8 mouse cellular contexts compared by ENCODE assay signal in the genomic region with DNA sequence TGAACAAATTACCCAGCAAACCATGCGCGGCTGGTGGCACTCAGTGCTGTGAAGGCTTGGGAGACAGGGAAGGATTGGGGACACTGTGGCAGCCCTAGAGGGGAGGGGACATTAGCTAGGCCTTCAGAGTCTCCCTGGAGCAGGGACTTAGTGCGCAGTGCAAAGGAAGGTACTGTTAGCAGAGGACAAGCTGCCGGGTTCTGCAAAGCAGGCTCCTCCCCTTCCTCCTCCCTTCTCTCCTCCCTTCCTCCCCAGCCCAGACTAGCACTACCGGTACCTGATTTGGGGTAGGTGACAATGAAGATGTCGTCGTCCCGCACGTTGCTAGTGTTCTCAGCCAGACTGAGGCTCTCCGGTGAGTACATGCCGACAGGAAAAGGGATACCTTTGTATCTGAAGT. TPM values are rescaled to one million over a fixed set of nuclear protein-coding genes. Genes with fewer than 3 reads are reported as not detected.
DNase-seq lines count a peak whose midpoint lies in the region; ATAC-seq lines count a peak whose summit lies in the region.

No protein-coding gene starts in this region.

- 29% methylated on average over 11 of the region's 11 CpGs for whole genome bisulfite sequencing in limb, embryonic 10.5 days
- 34% methylated on average over 11 of the region's 11 CpGs for WGBS in neural tube, embryonic 13.5 days

- H3K27me3 ChIP-seq in limb, embryonic 10.5 days (ENCODE audit: low read depth, poor library complexity, severe bottlenecking): peaks cover 9% of the 10 kb centered on the region; the same call in 1 of the 2 replicates
- peaks cover 11% of the 10 kb centered on the region; the same call in 1 of the 2 replicates for H3K27me3 ChIP-seq in neural tube, embryonic 13.5 days

- no peaks in the 10 kb centered on the region for H3K36me3 ChIP-seq in limb, embryonic 10.5 days
- no peaks in the 10 kb centered on the region for H3K36me3 ChIP-seq in neural tube, embryonic 13.5 days

- H3K9ac ChIP-seq in neural tube, embryonic 13.5 days: 0 out of 2 replicates have a peak overlapping the region, but pooled peaks have one; percentile 38

- peak overlapping the region; percentile 35 for H3K4me3 ChIP-seq in limb, embryonic 10.5 days
- no peak overlapping the region for H3K4me3 ChIP-seq in neural tube, embryonic 13.5 days

- ATAC-seq in neural tube, embryonic 13.5 days (ENCODE audit: low read depth): no peak

- H3K9me3 ChIP-seq in limb, embryonic 10.5 days (replicated peaks): no peaks in the 10 kb centered on the region
- no peaks in the 10 kb centered on the region for H3K9me3 ChIP-seq in neural tube, embryonic 13.5 days

- DNase-seq in frontal cortex, postnatal 36 days (ENCODE audit: low spot score in 2 of 2): peak; percentile 37 to 40
- DNase-seq in frontal cortex, postnatal 14 days (ENCODE audit: low spot score in 2 of 2): no peak
- peak; percentile 63 for DNase-seq in right cerebral cortex, adult 18-20 months
- DNase-seq in right cerebral cortex, postnatal 4 days: no peak
- no peak for DNase-seq in limb, embryonic 10.5 days (ENCODE audit: low spot score)
- no peak for DNase-seq in retina, embryonic 14.5 days (ENCODE audit: low spot score)
- no peak for DNase-seq in ovary, postnatal 10 days (ENCODE audit: low spot score)

- peaks cover 11% of the 10 kb centered on the region for H3K4me1 ChIP-seq in limb, embryonic 10.5 days
- H3K4me1 ChIP-seq in neural tube, embryonic 13.5 days (replicated peaks): no peaks in the 10 kb centered on the region

- peak overlapping the region; percentile 30 for H3K4me2 ChIP-seq in neural tube, embryonic 13.5 days

- peak overlapping the region; percentile 46; the same call in 1 of the 2 replicates for H3K27ac ChIP-seq in limb, embryonic 10.5 days
- no peak overlapping the region for H3K27ac ChIP-seq in neural tube, embryonic 13.5 days (replicated peaks)

RNA-seq across cellular contexts. Expression of gene Spaca4, which starts 16.2 kb away (rescaled TPM):
- polyA plus RNA-seq in limb, embryonic 10.5 days (2016; fragmentation: Nextera tagmentation; extraction: Ambion mirVana): not detected in 2 replicates
- not detected in 2 replicates for polyA plus RNA-seq in neural tube, embryonic 13.5 days (2015; fragmentation: Nextera tagmentation; extraction: Ambion mirVana)

RNA-seq across cellular contexts. Expression of gene Fam83e, which starts 20.8 kb away (rescaled TPM):
- 2.1 and 2.4 TPM in 2 replicates for polyA plus RNA-seq in limb, embryonic 10.5 days (2016; fragmentation: Nextera tagmentation; extraction: Ambion mirVana)
- 0.39 and 0.55 TPM in 2 replicates for polyA plus RNA-seq in neural tube, embryonic 13.5 days (2015; fragmentation: Nextera tagmentation; extraction: Ambion mirVana)

RNA-seq across cellular contexts. Expression of gene Sphk2, which starts 24.0 kb away (rescaled TPM):
- polyA plus RNA-seq in limb, embryonic 10.5 days (2016; fragmentation: Nextera tagmentation; extraction: Ambion mirVana): 45.5 and 49.3 TPM in 2 replicates
- polyA plus RNA-seq in neural tube, embryonic 13.5 days (2015; fragmentation: Nextera tagmentation; extraction: Ambion mirVana): 25.1 and 26.3 TPM in 2 replicates

RNA-seq across cellular contexts. Expression of gene Rpl18, which starts 26.5 kb away (rescaled TPM):
- 1,218 and 1,459 TPM in 2 replicates for polyA plus RNA-seq in limb, embryonic 10.5 days (2016; fragmentation: Nextera tagmentation; extraction: Ambion mirVana)
- polyA plus RNA-seq in neural tube, embryonic 13.5 days (2015; fragmentation: Nextera tagmentation; extraction: Ambion mirVana): 570 and 614 TPM in 2 replicates

RNA-seq across cellular contexts. Expression of gene Dbp, which starts 36.9 kb away (rescaled TPM):
- 3.7 and 4.7 TPM in 2 replicates for polyA plus RNA-seq in limb, embryonic 10.5 days (2016; fragmentation: Nextera tagmentation; extraction: Ambion mirVana)
- 3.1 and 4.1 TPM in 2 replicates for polyA plus RNA-seq in neural tube, embryonic 13.5 days (2015; fragmentation: Nextera tagmentation; extraction: Ambion mirVana)

Comparison
In these comparisons a context has a peak if more than half of its experiments do, and no peak if none do; other contexts are left out.
1. DNase-seq: peak in frontal cortex, postnatal 36 days (2 of 2) and right cerebral cortex, adult 18-20 months (single experiment); none in frontal cortex, postnatal 14 days (0 of 2), right cerebral cortex, postnatal 4 days (single experiment), limb, embryonic 10.5 days (single experiment), retina, embryonic 14.5 days (single experiment) and ovary, postnatal 10 days (single experiment).